Mouse (Mus musculus) lung, adult 2 months (tissue): ENCODE results near the gene Nrk.

Source experiments
- CTCF ChIP-seq: fragments of 200-500 bp; IDR thresholded peaks from 2 replicates; pipeline ENCODE4 v1.5.1; 2011; ENCODE audit warnings: mild to moderate bottlenecking, low read length, control low read depth; ENCODE audit not compliant: insufficient read depth
- POLR2A ChIP-seq: fragments of 200-500 bp; IDR thresholded peaks from 2 replicates; pipeline ENCODE4 v1.6.1; 2011; ENCODE audit warnings: low read depth, mild to moderate bottlenecking, control low read depth, low read length, borderline replicate concordance; ENCODE audit errors: extremely low read depth

DNA sequence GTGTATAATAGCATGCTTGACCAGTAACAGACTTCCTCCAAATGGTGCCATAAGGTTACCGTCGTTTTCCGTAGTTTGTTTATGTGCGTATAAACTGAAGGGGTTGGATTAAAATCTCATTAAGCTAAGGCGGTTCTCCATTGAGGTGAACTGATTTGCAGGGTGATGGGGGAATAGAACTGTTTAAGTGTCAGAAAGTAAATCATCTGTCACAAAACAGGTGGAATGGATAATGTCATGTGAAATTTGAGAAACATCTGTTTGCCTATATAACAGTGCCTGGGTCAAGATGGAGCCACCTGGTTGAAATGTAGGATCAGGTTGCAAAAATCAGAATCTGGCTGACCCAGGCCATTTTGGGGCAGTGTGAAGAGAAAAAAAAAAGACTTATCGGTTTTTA, 29.7 kb downstream of the Nrk start:
- TF ChIP-seq CTCF (no peak), POLR2A (no peak)
